Mouse (Mus musculus) stomach, postnatal 0 days (tissue): Measurements from ENCODE around the gene Ankrd37. TPM values are rescaled to one million over a fixed set of nuclear protein-coding genes. Genes with fewer than 3 reads are reported as not detected.

Source experiments
- ATAC-seq: fragments of 200-750 bp; cut with Nextera tagmentation; 2 replicates; pipeline ENCODE4 v1.8.0; 2017; ENCODE audit not compliant: low FRiP score, low TSS enrichment
- DNase-seq: peaks from one replicate; pipeline ENCODE4 v3.0.0-alpha.2; 2016; ENCODE audit warnings: low spot score
- H3K27ac ChIP-seq: fragments of 300-500 bp; sonication (generic); replicated peaks from 2 replicates; pipeline ENCODE4 v1.5.1; 2014; ENCODE audit warnings: mild to moderate bottlenecking, control low read depth
- H3K27me3 ChIP-seq: fragments of 300-500 bp; sonication (generic); 2 replicates; pipeline ENCODE4 v1.6.1; 2014; ENCODE audit warnings: low read length; ENCODE audit not compliant: control insufficient read depth, insufficient read depth
- H3K36me3 ChIP-seq: fragments of 300-500 bp; sonication (generic); 2 replicates; pipeline ENCODE4 v1.6.1; 2014; ENCODE audit warnings: low read length, mixed read lengths; ENCODE audit not compliant: control insufficient read depth, insufficient read depth
- H3K4me1 ChIP-seq: fragments of 300-500 bp; sonication (generic); replicated peaks from 2 replicates; pipeline ENCODE4 v1.6.1; 2014; ENCODE audit warnings: antibody characterized with exemption; ENCODE audit not compliant: control insufficient read depth, insufficient read depth
- H3K4me2 ChIP-seq: fragments of 300-500 bp; sonication (generic); replicated peaks from 2 replicates; pipeline ENCODE4 v1.6.1; 2014; ENCODE audit warnings: low read depth, mild to moderate bottlenecking, control low read depth, moderate library complexity
- H3K4me3 ChIP-seq: fragments of 300-500 bp; sonication (generic); 2 replicates; pipeline ENCODE4 v1.5.1; 2014; ENCODE audit warnings: low read depth, low read length, control low read depth
- H3K9ac ChIP-seq: fragments of 300-500 bp; sonication (generic); 2 replicates; pipeline ENCODE4 v1.6.1; 2014; ENCODE audit warnings: mild to moderate bottlenecking, low read length, control low read depth, mixed read lengths
- H3K9me3 ChIP-seq: fragments of 300-500 bp; sonication (generic); 2 replicates; pipeline ENCODE4 v1.6.1; 2016; ENCODE audit warnings: low read length; ENCODE audit not compliant: control insufficient read depth
- CTCF ChIP-seq: IDR thresholded peaks from 2 replicates; pipeline ENCODE4 v1.5.1; 2016; ENCODE audit warnings: antibody characterized with exemption, low read depth, mild to moderate bottlenecking, moderate library complexity
- EP300 ChIP-seq: optimal IDR thresholded peaks from 2 replicates; pipeline ENCODE3; 2016; ENCODE audit warnings: antibody characterized with exemption
- WGBS: fragments of 180-500 bp; shearing (Covaris S2); extraction: QIAGEN DNeasy Blood & Tissue Kit; methylation state at CpG from one replicate; pipeline ENCODE4 v1.1.7; 2014; 5-methylcytosine and 5-hydroxymethylcytosine counted together
- polyA plus RNA-seq: library from polyadenylated mRNA; unstranded; fragments of >200 nt; fragmentation: Nextera tagmentation; extraction: Ambion mirVana; gene quantifications from 2 replicates; pipeline ENCODE4 v1.2.1, GENCODE M21; 2015

The Ankrd37 gene
- polyA plus RNA-seq, 1 experiment from 2014 or later, result 17.7 TPM

DNA sequence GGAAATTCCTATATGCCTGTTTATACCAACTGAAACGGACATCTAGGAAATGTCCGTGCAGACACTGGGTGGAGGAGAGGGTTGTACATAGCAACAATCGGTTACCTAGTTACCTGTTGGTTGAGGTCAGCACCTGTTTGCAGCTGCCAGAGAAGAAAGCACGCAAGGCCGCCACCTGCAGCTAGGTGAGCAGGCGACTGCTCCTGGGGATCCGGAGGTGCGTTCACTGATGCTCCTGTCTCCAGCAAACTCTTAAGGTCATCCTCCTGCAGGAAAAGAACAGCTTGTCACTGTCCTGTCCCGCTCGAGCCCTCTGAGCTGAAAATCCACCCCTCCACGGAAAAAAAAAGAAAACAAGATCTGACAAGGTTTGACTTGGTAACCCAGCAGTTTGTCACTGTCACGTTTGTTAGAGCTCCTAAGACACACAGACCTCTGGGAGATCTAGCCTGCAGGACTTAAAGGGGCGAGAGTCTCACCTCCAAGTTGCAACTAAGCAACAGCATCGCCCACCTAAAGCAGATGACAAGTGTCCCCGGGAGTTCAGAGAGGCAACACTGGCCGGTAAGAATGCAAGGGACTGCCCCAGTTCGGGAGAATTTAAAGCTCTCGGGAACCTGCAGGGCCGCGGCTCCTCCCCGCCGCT lies 6.2 kb downstream of the Ankrd37 start, which contains the start of gene Lrp2bp:
Gene Lrp2bp (plus strand): TSS at position 166 of the 646 bp plus-strand sequence.
- Histone ChIP-seq H3K27ac (peak within 1 kb of the TSS; percentile 97), H3K9ac (peak within 1 kb of the TSS; percentile 74), H3K4me1 (no peaks in the 10 kb centered on the region), H3K4me3 (peak within 1 kb of the TSS; percentile 57), H3K4me2 (peak within 1 kb of the TSS; percentile 79), H3K36me3 (peaks cover 10% of the 10 kb centered on the region; the same call in 1 of the 2 replicates), H3K9me3 (no peaks in the 10 kb centered on the region), H3K27me3 (no peaks in the 10 kb centered on the region)
- peak; percentile 53 for TF ChIP-seq CTCF
- no peak for TF ChIP-seq EP300
- DNase-seq, result peak; percentile 81
- 2% methylated on average over 22 of the region's 22 CpGs for WGBS
- ATAC-seq, result peak; percentile 74

DNA sequence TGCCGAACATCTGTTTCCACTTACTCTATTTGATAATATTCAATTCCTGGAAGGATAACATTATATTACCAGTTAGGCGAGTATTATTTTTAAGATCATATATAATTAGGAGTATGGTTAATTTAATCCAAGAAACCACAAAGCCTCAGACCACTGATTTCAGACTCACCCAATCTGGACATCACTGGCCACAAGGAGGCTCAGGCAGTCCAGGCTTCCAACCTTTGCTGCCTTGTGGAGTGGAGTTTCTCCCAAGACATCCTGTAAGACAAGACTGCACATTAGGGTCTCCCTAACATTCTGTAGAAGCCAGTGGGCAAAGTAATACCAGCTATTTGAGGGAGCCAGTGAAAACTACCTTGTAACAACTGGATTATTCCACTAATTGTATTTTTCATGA lies 7.3 kb downstream of the Ankrd37 start:
- peak overlapping the region; percentile 12 for H3K4me2 ChIP-seq
- TF ChIP-seq EP300 (no peak), CTCF (peak; percentile 58)
- no peaks in the 10 kb centered on the region for H3K9me3 ChIP-seq
- ATAC-seq, result no peak
- WGBS, result 73% methylated on average over 2 of the region's 2 CpGs
- peaks cover 10% of the 10 kb centered on the region; the same call in 1 of the 2 replicates for H3K36me3 ChIP-seq
- H3K27me3 ChIP-seq, result no peaks in the 10 kb centered on the region
- H3K27ac ChIP-seq, result no peak overlapping the region
- no peak for DNase-seq
- H3K4me1 ChIP-seq, result no peaks in the 10 kb centered on the region
- no peak overlapping the region for H3K4me3 ChIP-seq
- H3K9ac ChIP-seq, result no peak overlapping the region

DNA sequence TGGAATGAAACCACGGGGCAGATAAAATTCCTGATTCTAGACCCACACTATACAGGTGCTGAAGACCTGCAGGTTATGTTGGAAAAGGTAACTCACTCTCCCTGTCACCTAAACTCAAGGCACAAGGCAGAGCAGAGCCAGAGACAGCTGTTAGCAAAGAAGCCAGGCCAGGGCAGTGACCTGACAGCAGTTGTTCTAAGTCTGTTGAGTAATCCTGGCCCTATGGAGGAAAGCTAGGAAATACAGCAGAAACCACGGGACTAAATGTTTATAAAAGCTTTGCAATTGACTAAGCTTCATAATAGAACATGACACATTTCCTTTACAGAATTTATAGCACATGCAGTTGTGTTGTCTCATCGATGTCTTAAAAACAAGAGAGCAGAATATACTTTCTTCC lies 9.9 kb downstream of the Ankrd37 start:
- no peak for DNase-seq
- no peaks in the 10 kb centered on the region for H3K4me1 ChIP-seq
- no peak for ATAC-seq
- 55% methylated on average over 3 of the region's 3 CpGs for WGBS
- H3K27ac ChIP-seq, result no peak overlapping the region
- TF ChIP-seq CTCF (no peak), EP300 (no peak)
- no peak overlapping the region for H3K4me2 ChIP-seq
- no peaks in the 10 kb centered on the region for H3K9me3 ChIP-seq
- H3K9ac ChIP-seq, result no peak overlapping the region
- H3K36me3 ChIP-seq, result peaks cover 10% of the 10 kb centered on the region; the same call in 1 of the 2 replicates
- no peaks in the 10 kb centered on the region for H3K27me3 ChIP-seq
- no peak overlapping the region for H3K4me3 ChIP-seq

DNA sequence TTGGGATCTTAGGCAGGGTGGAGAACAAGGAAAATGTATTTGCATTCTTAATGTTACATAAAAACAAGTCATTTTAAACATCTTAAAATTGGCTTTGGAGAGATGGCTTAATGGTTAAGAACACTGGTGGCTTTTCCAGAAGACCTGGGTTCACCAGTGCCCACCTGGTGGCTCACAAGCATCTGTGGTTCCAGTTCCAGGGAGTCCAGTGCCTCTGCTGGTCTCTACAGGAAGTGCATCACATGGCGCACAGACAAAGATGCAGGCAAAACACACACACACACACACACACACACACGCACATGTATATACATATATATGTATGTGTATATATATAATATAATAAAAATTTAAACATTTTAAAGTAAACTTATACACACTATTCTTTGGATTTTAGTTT lies 11.4 kb downstream of the Ankrd37 start:
- no peak for ATAC-seq
- peaks cover 14% of the 10 kb centered on the region; the same call in 1 of the 2 replicates for H3K36me3 ChIP-seq
- H3K4me2 ChIP-seq, result no peak overlapping the region
- no peak overlapping the region for H3K27ac ChIP-seq
- DNase-seq, result no peak
- H3K27me3 ChIP-seq, result no peaks in the 10 kb centered on the region
- H3K9ac ChIP-seq, result no peak overlapping the region
- H3K9me3 ChIP-seq, result no peaks in the 10 kb centered on the region
- H3K4me3 ChIP-seq, result no peak overlapping the region
- peak; percentile 50 for TF ChIP-seq CTCF
- no peak for TF ChIP-seq EP300
- 96% methylated on average over 2 of the region's 2 CpGs for WGBS
- H3K4me1 ChIP-seq, result no peaks in the 10 kb centered on the region

DNA sequence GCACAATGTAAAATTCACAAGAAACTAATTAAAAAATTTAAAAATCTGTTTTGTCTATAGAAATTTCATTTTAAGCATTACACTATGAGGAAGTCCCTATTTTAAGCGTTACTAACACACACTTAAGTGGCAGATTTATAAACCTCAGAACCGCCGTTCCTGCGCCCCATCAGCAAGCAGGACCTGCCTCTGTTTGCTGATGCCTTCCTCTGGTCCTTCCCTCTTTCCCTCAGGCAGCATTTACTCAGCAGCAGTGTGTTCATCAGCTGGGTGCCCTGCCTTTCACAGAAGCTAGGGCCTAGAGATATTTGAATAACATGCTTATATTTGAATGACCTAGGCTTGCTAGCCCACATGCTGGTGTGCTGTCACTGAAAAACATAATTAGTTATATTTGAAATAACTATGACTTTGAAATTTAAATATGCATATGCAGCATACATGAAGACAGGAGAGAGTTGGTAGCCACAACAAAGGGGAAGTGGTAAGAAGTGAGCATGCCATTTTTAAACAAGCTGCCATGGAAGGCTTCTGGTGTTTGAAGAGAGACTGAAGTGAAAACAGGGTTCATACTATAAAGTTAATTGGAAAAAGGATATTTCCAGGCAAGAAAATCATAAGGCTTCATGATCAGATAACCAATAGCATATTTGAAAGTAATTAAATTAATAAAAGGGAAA lies 14.7 kb downstream of the Ankrd37 start:
- no peak for TF ChIP-seq CTCF
- ATAC-seq, result no peak

DNA sequence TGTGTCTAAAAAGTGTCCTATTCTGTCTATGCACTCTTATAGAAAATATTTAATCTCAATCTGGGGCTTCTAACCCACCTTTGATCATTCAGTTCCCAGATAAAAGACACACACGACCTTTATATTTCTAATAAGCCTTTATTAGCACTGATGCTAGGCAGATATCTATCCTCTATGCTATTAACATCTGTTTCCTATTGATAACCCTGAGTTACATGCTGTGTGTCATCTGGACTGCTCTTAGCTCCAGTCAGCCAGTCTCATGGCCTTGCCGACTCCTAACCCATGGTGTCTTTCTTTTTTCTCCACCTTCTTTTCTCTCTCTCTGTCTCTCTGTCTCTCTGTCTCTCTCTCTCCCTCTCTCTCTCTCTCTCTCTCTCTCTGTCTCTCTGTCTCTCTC lies 17.3 kb downstream of the Ankrd37 start:
- Histone ChIP-seq H3K36me3 (peaks cover 14% of the 10 kb centered on the region), H3K4me1 (no peaks in the 10 kb centered on the region), H3K9me3 (no peaks in the 10 kb centered on the region), H3K4me2 (no peak overlapping the region), H3K27me3 (no peaks in the 10 kb centered on the region), H3K4me3 (no peak overlapping the region), H3K27ac (no peak overlapping the region), H3K9ac (no peak overlapping the region)
- DNase-seq, result no peak
- ATAC-seq, result no peak
- WGBS, result 78% methylated on average over 2 of the region's 2 CpGs
- TF ChIP-seq CTCF, result no peak
- no peak for TF ChIP-seq EP300

More for the DNA sequence above, 14.7 kb downstream of the Ankrd37 start:
- Histone ChIP-seq H3K27me3 (no peaks in the 10 kb centered on the region), H3K9me3 (no peaks in the 10 kb centered on the region), H3K4me3 (no peak overlapping the region), H3K36me3 (peaks cover 16% of the 10 kb centered on the region), H3K4me1 (no peaks in the 10 kb centered on the region), H3K9ac (no peak overlapping the region), H3K4me2 (no peak overlapping the region), H3K27ac (no peak overlapping the region)
- DNase-seq, result no peak
- 83% methylated on average over 4 of the region's 4 CpGs for WGBS
